Mouse (Mus musculus) midbrain, embryonic 14.5 days (tissue): ENCODE results near the gene Klf2. TPM values are rescaled to one million over a fixed set of nuclear protein-coding genes. Genes with fewer than 3 reads are reported as not detected.

Source experiments
- ATAC-seq: fragments of 200-750 bp; cut with Nextera tagmentation; 2 replicates; pipeline ENCODE4 v1.8.0; 2017; ENCODE audit warnings: moderate number of reproducible peaks, moderate library complexity; ENCODE audit not compliant: low FRiP score, low TSS enrichment
- DNase-seq: peaks from one replicate; pipeline ENCODE4 v3.0.0-alpha.2; 2015
- H3K27ac ChIP-seq: fragments of 300-500 bp; sonication (generic); replicated peaks from 2 replicates; pipeline ENCODE4 v1.5.1; 2014; ENCODE audit warnings: mild to moderate bottlenecking, low read depth, low read length, moderate library complexity
- H3K27me3 ChIP-seq: fragments of 300-500 bp; sonication (generic); 2 replicates; pipeline ENCODE4 v1.6.1; 2014; ENCODE audit warnings: low read length, control low read depth, mixed read lengths; ENCODE audit not compliant: control insufficient read depth, insufficient read depth
- H3K36me3 ChIP-seq: fragments of 300-500 bp; sonication (generic); 2 replicates; pipeline ENCODE4 v1.6.1; 2014; ENCODE audit warnings: low read length, control low read depth; ENCODE audit not compliant: control insufficient read depth, insufficient read depth
- H3K4me1 ChIP-seq: fragments of 300-500 bp; sonication (generic); 2 replicates; pipeline ENCODE4 v1.6.1; 2014; ENCODE audit warnings: mild to moderate bottlenecking, antibody characterized with exemption, low read length, control low read depth; ENCODE audit not compliant: control insufficient read depth, insufficient read depth
- H3K4me2 ChIP-seq: fragments of 300-500 bp; sonication (generic); 2 replicates; pipeline ENCODE4 v1.6.1; 2014; ENCODE audit warnings: mild to moderate bottlenecking, low read length, moderate library complexity
- H3K4me3 ChIP-seq: fragments of 300-500 bp; sonication (generic); replicated peaks from 2 replicates; pipeline ENCODE4 v1.5.1; 2014; ENCODE audit warnings: low read depth, low read length
- H3K9ac ChIP-seq: fragments of 300-500 bp; sonication (generic); replicated peaks from 2 replicates; pipeline ENCODE4 v1.6.1; 2014; ENCODE audit warnings: mild to moderate bottlenecking, low read length, moderate library complexity
- H3K9me3 ChIP-seq: fragments of 300-500 bp; sonication (generic); 2 replicates; pipeline ENCODE4 v1.6.1; 2016; ENCODE audit warnings: low read length, control low read depth, mixed read lengths; ENCODE audit not compliant: control insufficient read depth
- WGBS: fragments of 180-500 bp; shearing (Covaris S2); extraction: QIAGEN DNeasy Blood & Tissue Kit; methylation state at CpG from one replicate; pipeline ENCODE4 v1.1.7; 2014; 5-methylcytosine and 5-hydroxymethylcytosine counted together
- polyA plus RNA-seq: library from polyadenylated mRNA; unstranded; fragments of >200 nt; fragmentation: Nextera tagmentation; extraction: Ambion mirVana; gene quantifications from 2 replicates; pipeline ENCODE4 v1.2.1, GENCODE M21; 2014

The Klf2 gene
- polyA plus RNA-seq, 1 experiment from 2014 or later: 5.7 TPM

DNA sequence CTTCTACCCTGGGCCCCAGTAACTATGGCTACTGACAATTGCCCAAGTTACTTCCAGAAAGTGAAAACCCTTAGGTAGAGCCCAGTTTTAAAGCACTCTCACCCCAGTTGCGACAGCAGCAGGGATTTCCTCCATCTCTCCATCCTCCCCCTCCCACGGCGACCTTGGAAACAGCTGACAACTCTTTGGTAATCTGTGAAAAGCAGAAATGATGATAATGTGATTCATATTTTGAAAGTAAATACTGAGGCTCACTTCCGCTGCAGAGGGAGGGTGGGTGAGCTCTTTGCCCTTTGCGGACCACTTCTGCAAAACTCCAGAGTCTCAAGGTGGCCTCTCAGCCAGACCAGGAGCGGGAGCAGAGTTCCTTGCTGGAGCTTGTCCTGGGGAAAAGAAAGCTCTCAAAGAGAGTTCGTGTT, 3.6 kb downstream of the Klf2 start:
- Histone ChIP-seq H3K4me1 (peaks cover 11% of the 10 kb centered on the region; the same call in 1 of the 2 replicates), H3K9me3 (no peaks in the 10 kb centered on the region), H3K9ac (no peak overlapping the region), H3K4me3 (no peak overlapping the region), H3K27me3 (peaks cover 27% of the 10 kb centered on the region), H3K27ac (no peak overlapping the region), H3K4me2 (no peak overlapping the region), H3K36me3 (no peaks in the 10 kb centered on the region)
- DNase-seq (no peak), ATAC-seq (no peak)
- WGBS: 74% methylated on average over 7 of the region's 7 CpGs

- no peak overlapping the region for H3K4me2 ChIP-seq
- no peak overlapping the region for H3K27ac ChIP-seq
- WGBS: 68% methylated on average over 6 of the region's 6 CpGs
- no peaks in the 10 kb centered on the region for H3K36me3 ChIP-seq
- H3K4me1 ChIP-seq: peaks cover 11% of the 10 kb centered on the region; the same call in 1 of the 2 replicates
- H3K27me3 ChIP-seq: peaks cover 27% of the 10 kb centered on the region
- H3K9me3 ChIP-seq: no peaks in the 10 kb centered on the region
- no peak for DNase-seq
- H3K9ac ChIP-seq: no peak overlapping the region
- no peak overlapping the region for H3K4me3 ChIP-seq
- no peak for ATAC-seq
Observed at GRCm38 (mm10) chr8:72323131-72323725, 4.4 kb downstream of the Klf2 start.

DNA sequence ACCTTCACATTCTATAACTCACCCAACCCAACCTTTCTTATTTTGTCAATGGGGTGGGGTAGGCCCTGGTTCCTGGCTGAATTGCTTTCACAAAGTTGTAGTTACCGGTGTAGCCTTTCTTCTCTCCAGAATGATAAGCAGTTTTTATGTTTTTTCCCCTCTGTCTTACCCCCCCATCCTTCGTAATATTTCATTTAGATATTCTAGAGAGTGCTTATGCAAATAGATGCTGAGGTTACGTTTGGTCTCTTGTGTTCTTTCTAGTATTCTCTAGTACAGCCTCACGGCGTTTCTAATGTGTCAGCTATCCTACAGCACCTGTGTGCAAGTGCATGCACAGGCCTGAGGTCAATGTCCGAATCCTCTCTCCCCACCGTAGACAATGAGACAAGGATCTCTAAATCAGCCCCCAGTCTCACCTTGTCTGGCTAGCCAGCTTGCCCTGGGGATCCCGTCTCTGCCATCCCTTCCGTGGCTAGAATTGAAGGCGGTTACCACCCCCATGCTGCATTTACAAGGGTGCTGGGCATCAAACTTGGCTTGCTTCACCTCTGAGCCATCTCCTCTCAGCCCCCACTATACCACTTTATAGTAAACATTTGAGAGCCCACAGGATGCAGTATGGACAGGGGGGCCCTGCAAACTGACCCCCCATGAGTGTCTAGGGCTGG, 5.3 kb downstream of the Klf2 start:
- no peaks in the 10 kb centered on the region for H3K9me3 ChIP-seq
- no peak overlapping the region for H3K27ac ChIP-seq
- H3K27me3 ChIP-seq: peaks cover 23% of the 10 kb centered on the region
- no peak overlapping the region for H3K9ac ChIP-seq
- 83% methylated on average over 10 of the region's 10 CpGs for WGBS
- H3K36me3 ChIP-seq: no peaks in the 10 kb centered on the region
- peaks cover 4% of the 10 kb centered on the region; the same call in 1 of the 2 replicates for H3K4me1 ChIP-seq
- H3K4me2 ChIP-seq: no peak overlapping the region
- no peak overlapping the region for H3K4me3 ChIP-seq
- DNase-seq (no peak), ATAC-seq (no peak)

GRCm38 (mm10) chr8:72324708-72325107, 5.9 kb downstream of the Klf2 start:
- ATAC-seq (no peak), DNase-seq (no peak)
- Histone ChIP-seq H3K27me3 (peaks cover 17% of the 10 kb centered on the region), H3K9ac (no peak overlapping the region), H3K4me3 (no peak overlapping the region), H3K4me1 (no peaks in the 10 kb centered on the region), H3K36me3 (no peaks in the 10 kb centered on the region), H3K9me3 (no peaks in the 10 kb centered on the region), H3K4me2 (no peak overlapping the region), H3K27ac (no peak overlapping the region)
- 71% methylated on average over 2 of the region's 2 CpGs for WGBS

DNA sequence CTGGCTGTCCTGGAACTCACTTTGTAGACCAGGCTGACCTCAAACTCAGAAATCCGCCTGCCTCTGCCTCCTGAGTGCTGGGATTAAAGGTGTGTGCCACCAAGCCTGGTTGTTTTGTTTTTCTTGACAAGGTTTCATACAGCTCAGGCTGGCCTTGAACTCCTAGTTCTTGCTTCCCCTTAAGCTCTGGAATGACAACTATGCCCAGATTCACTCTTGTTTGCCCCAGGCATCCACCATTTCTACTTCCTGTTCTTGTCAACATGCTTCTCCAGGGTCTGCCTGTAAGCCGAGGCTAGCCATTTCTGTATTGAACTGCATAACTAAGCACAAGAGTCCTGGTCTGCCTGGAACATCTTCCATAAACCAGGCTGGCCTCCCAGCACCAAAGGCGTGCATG, 10.3 kb downstream of the Klf2 start:
- H3K4me3 ChIP-seq: no peak overlapping the region
- H3K4me2 ChIP-seq: no peak overlapping the region
- DNase-seq (no peak), ATAC-seq (no peak)
- H3K27ac ChIP-seq: no peak overlapping the region
- H3K4me1 ChIP-seq: no peaks in the 10 kb centered on the region
- H3K9ac ChIP-seq: no peak overlapping the region
- no peaks in the 10 kb centered on the region for H3K27me3 ChIP-seq
- no peaks in the 10 kb centered on the region for H3K36me3 ChIP-seq
- H3K9me3 ChIP-seq: no peaks in the 10 kb centered on the region
- WGBS: 87% methylated on average over 3 of the region's 3 CpGs

DNA sequence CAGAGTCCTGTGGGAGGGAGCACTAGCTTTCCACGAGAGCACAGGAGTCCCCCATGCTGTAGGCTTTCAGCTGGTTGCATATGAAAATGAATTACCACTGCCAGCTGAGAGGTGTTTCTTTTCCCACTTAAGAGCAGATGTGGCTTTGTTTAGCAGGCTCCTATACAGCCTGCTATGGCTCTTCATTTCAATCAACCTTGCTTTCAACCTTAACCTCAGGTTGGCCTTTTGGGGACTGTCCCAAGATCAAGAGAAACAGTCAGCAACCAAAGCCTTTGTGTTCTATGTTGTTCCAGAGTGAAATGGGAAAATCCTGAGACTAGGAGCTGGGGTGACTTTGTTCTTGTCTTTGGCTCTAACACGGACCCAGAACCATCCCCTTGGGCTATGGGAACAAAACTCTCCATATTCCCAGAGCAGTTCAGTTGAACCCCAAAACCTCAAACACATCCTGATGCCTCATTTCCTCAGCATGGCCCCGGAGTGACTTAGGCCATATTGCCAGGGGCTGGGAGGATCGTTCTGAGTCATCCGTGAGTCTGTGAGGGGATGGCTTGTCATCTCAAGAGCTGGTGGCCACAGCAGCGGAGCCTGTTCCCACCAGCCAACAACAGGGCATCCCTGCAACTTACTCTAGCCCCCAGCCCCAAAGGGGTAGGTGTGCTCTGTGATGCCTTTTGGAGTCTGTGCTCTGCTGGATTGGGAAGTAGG, 12.1 kb downstream of the Klf2 start:
- Histone ChIP-seq H3K4me3 (no peak overlapping the region), H3K4me2 (no peak overlapping the region), H3K27me3 (no peaks in the 10 kb centered on the region), H3K4me1 (no peaks in the 10 kb centered on the region), H3K36me3 (peaks cover 8% of the 10 kb centered on the region; the same call in 1 of the 2 replicates), H3K9me3 (no peaks in the 10 kb centered on the region), H3K27ac (no peak overlapping the region), H3K9ac (no peak overlapping the region)
- no peak for DNase-seq
- WGBS: 88% methylated on average over 6 of the region's 6 CpGs
- no peak for ATAC-seq

- Histone ChIP-seq H3K9ac (no peak overlapping the region), H3K9me3 (no peaks in the 10 kb centered on the region), H3K4me1 (no peaks in the 10 kb centered on the region), H3K27me3 (no peaks in the 10 kb centered on the region), H3K27ac (no peak overlapping the region), H3K4me2 (no peak overlapping the region), H3K4me3 (no peak overlapping the region), H3K36me3 (peaks cover 12% of the 10 kb centered on the region; the same call in 1 of the 2 replicates)
- DNase-seq (no peak), ATAC-seq (no peak)
- 91% methylated on average over 4 of the region's 4 CpGs for WGBS
Observed at GRCm38 (mm10) chr8:72331631-72332030, 12.8 kb downstream of the Klf2 start.

- Histone ChIP-seq H3K27me3 (no peaks in the 10 kb centered on the region), H3K27ac (no peak overlapping the region), H3K4me1 (no peaks in the 10 kb centered on the region), H3K4me2 (no peak overlapping the region), H3K9ac (no peak overlapping the region), H3K36me3 (peaks cover 28% of the 10 kb centered on the region), H3K9me3 (no peaks in the 10 kb centered on the region), H3K4me3 (no peak overlapping the region)
- DNase-seq (no peak), ATAC-seq (no peak)
- WGBS: 47% methylated on average over 3 of the region's 3 CpGs
Observed at GRCm38 (mm10) chr8:72333429-72334143, 14.8 kb downstream of the Klf2 start.
